Comparison of ENCODE assay signal across 8 mouse cellular contexts in genomic region chr11:115157933-115158719, GRCm38 (mm10). TPM values are rescaled to one million over a fixed set of nuclear protein-coding genes. Genes with fewer than 3 reads are reported as not detected.
A peak's percentile ranks its signal among the peaks of the same experiment; 100 is the strongest.
DNase-seq lines count a peak whose midpoint lies in the region; ATAC-seq lines count a peak whose summit lies in the region.

No protein-coding gene starts in this region.

- ATAC-seq in cerebellum, adult (ENCODE audit: insufficient number of reproducible peaks, low FRiP score, low TSS enrichment), result no peak
- peak; percentile 14; the same call in 1 of the 2 replicates for ATAC-seq in granulocyte monocyte progenitor cell, adult 5-6 weeks (replicated peaks; ENCODE audit: poor library complexity, severe bottlenecking)

- peak; percentile 34 for DNase-seq in cerebellum, adult 9-11 months
- DNase-seq in 416B (ENCODE audit: low read depth), result peak; percentile 89
- peak; percentile 87 for DNase-seq in naive thymus-derived CD4-positive, alpha-beta T cell, adult 2 months (ENCODE audit: low read depth)
- DNase-seq in frontal cortex, postnatal 25 days (ENCODE audit: low spot score in 2 of 2), result no peak
- DNase-seq in kidney, adult 9 months, result no peak
- DNase-seq in frontal cortex, adult 2 months (ENCODE audit: extremely low spot score in 1 of 2, low spot score in 1 of 2), result no peak

RNA-seq across cellular contexts. Expression of gene Slc9a3r1, which starts 5.0 kb away (rescaled TPM):
- total RNA-seq in granulocyte monocyte progenitor cell, adult 5-6 weeks (2014; fragmentation: Nextera tagmentation), result 37.4 and 55.9 TPM in 2 replicates
- total RNA-seq in granulocyte monocyte progenitor cell, adult 5-6 weeks (2017), result 48.2 and 50.3 TPM in 2 replicates
- polyA plus RNA-seq in frontal cortex, adult 2 months (2012; rRNA removed), result 85.4 and 93.7 TPM in 2 replicates

RNA-seq across cellular contexts. Expression of gene Cd300lf, which starts 24.3 kb away (rescaled TPM):
- total RNA-seq in granulocyte monocyte progenitor cell, adult 5-6 weeks (2014; fragmentation: Nextera tagmentation), result not detected in 2 replicates
- 0.46 and 2.8 TPM in 2 replicates for total RNA-seq in granulocyte monocyte progenitor cell, adult 5-6 weeks (2017)
- polyA plus RNA-seq in frontal cortex, adult 2 months (2012; rRNA removed), result 0.12 and 0.29 TPM in 2 replicates

RNA-seq across cellular contexts. Expression of gene Tmem104, which starts 29.2 kb away (rescaled TPM):
- total RNA-seq in granulocyte monocyte progenitor cell, adult 5-6 weeks (2014; fragmentation: Nextera tagmentation), result 11.5 and 12.8 TPM in 2 replicates
- 2.4 and 3.6 TPM in 2 replicates for total RNA-seq in granulocyte monocyte progenitor cell, adult 5-6 weeks (2017)
- 10.2 and 10.4 TPM in 2 replicates for polyA plus RNA-seq in frontal cortex, adult 2 months (2012; rRNA removed)

RNA-seq across cellular contexts. Expression of gene Nat9, which starts 29.5 kb away (rescaled TPM):
- 27.1 and 27.5 TPM in 2 replicates for total RNA-seq in granulocyte monocyte progenitor cell, adult 5-6 weeks (2014; fragmentation: Nextera tagmentation)
- total RNA-seq in granulocyte monocyte progenitor cell, adult 5-6 weeks (2017), result 21.3 and 28.0 TPM in 2 replicates
- 36.2 and 36.9 TPM in 2 replicates for polyA plus RNA-seq in frontal cortex, adult 2 months (2012; rRNA removed)

Comparison
In these comparisons a context has a peak if more than half of its experiments do, and no peak if none do; other contexts are left out.
1. DNase-seq: peak in cerebellum, adult 9-11 months (single experiment), 416B (single experiment) and naive thymus-derived CD4-positive, alpha-beta T cell, adult 2 months (single experiment); none in frontal cortex, postnatal 25 days (0 of 2), kidney, adult 9 months (single experiment) and frontal cortex, adult 2 months (0 of 2).